Mouse (Mus musculus) embryonic stem cell, embryonic (primary cell): ENCODE data around the gene Ccer2.

Experiments used
- CTCF ChIA-PET, 4 experiments: fragments of 300-600 bp in 2 of 4; fragments of 350-600 bp in 2 of 4; sonication (Branson Sonifier 250); formaldehyde crosslinking; loops; one replicate each; lab custom pipeline; 2022; ENCODE audit warnings: inconsistent platforms in 2 of 4; lab: Charles Lee
- POLR2A ChIA-PET, 4 experiments: fragments of 300-600 bp in 2 of 4; fragments of 350-600 bp in 2 of 4; sonication (Branson Sonifier 250); formaldehyde crosslinking; loops; one replicate each; lab custom pipeline; 2022; ENCODE audit warnings: antibody characterized with exemption in 4 of 4, inconsistent platforms in 1 of 4; lab: Charles Lee

Ccer2 gene

GRCm38 (mm10) chr7:28732341-28733142 lies 23.4 kb upstream of the Ccer2 start:
- POLR2A ChIA-PET = interaction anchor here in 3 of 4 experiments (0.5 to 5.2 kb wide), 69 partner anchors 8 to 1225 kb away, joined by 3 to 37 read pairs (median 4); partner anchors contain the start of genes Fbxo17 (in 3 of the 3), Mrps12 (in 3 of the 3), Sars2 (in 3 of the 3) and Med29 (in 2 of the 3)

GRCm38 (mm10) chr7:28733211-28733610 lies 22.8 kb upstream of the Ccer2 start:
- ChIA-PET CTCF (interaction anchor here in 2 of 4 experiments (0.8 to 2.7 kb wide), 7 partner anchors 9 to 137 kb away, joined by 3 to 22 read pairs (median 4); partner anchors contain the start of genes Mrps12 (in 2 of the 2) and Sars2 (in 2 of the 2)), POLR2A (interaction anchor here in 3 of 4 experiments (0.5 to 5.2 kb wide), 58 partner anchors 9 to 1226 kb away, joined by 3 to 37 read pairs (median 4); partner anchors contain the start of genes Fbxo17 (in 3 of the 3), Mrps12 (in 3 of the 3), Sars2 (in 3 of the 3) and Pak4 (in 2 of the 3))

More at GRCm38 (mm10) chr7:28732341-28733142, 23.4 kb upstream of the Ccer2 start:
- CTCF ChIA-PET = interaction anchor here in 2 of 4 experiments (0.5 to 2.7 kb wide), 9 partner anchors 10 to 233 kb away, joined by 3 to 22 read pairs (median 3); partner anchors contain the start of genes Mrps12 (in 2 of the 2) and Sars2 (in 2 of the 2)

GRCm38 (mm10) chr7:28735701-28736100 lies 20.3 kb upstream of the Ccer2 start:
- POLR2A ChIA-PET = interaction anchor here in 2 of 4 experiments (0.6 to 5.2 kb wide), 55 partner anchors 9 to 571 kb away, joined by 3 to 36 read pairs (median 4); partner anchors contain the start of genes Fbxo17 (in 2 of the 2), Sirt2 (in 2 of the 2), Dyrk1b (in 1 of the 2) and Eif3k (in 1 of the 2)

GRCm38 (mm10) chr7:28739829-28740228 lies 16.1 kb upstream of the Ccer2 start:
- POLR2A ChIA-PET = interaction anchor here in 2 of 4 experiments (0.8 to 1.7 kb wide), 5 partner anchors 12 to 73 kb away, joined by 3 to 5 read pairs (median 3); partner anchors contain the start of gene Sirt2 (in 1 of the 2)
- CTCF ChIA-PET = interaction anchor here in 2 of 4 experiments (0.5 to 1.1 kb wide), 3 partner anchors 9 to 64 kb away, joined by 3 to 5 read pairs (median 3); no protein-coding TSS in a partner anchor

More at GRCm38 (mm10) chr7:28735701-28736100, 20.3 kb upstream of the Ccer2 start:
- CTCF ChIA-PET = interaction anchor here in 2 of 4 experiments (0.5 to 1.6 kb wide), 10 partner anchors 8 to 558 kb away, joined by 3 to 5 read pairs (median 3); partner anchors contain the start of genes Gmfg (in 1 of the 2) and Sirt2 (in 1 of the 2)

- ChIA-PET CTCF (interaction anchor here in 3 of 4 experiments (0.7 to 1.9 kb wide), 5 partner anchors 65 to 504 kb away, joined by 3 to 4 read pairs (median 3); no protein-coding TSS in a partner anchor), POLR2A (interaction anchor here in 3 of 4 experiments (0.7 to 3.1 kb wide), 21 partner anchors 8 to 390 kb away, joined by 3 to 38 read pairs (median 5); partner anchors contain the start of genes Ccer2 (in 1 of the 3), Fbxo27 (in 1 of the 3), Med29 (in 1 of the 3) and Paf1 (in 1 of the 3))
These were observed 15.0 kb upstream of the Ccer2 start for GRCm38 (mm10) chr7:28740949-28741348.

GRCm38 (mm10) chr7:28741368-28741708 lies 14.6 kb upstream of the Ccer2 start:
- ChIA-PET POLR2A (interaction anchor here in 3 of 4 experiments (0.6 to 3.2 kb wide), 85 partner anchors 8 to 777 kb away, joined by 3 to 38 read pairs (median 5); partner anchors contain the start of genes Sirt2 (in 3 of the 3), Ccer2 (in 2 of the 3), Fbxo17 (in 2 of the 3) and Med29 (in 2 of the 3)), CTCF (interaction anchor here (0.5 to 2.1 kb wide), 56 partner anchors 8 to 1255 kb away, joined by 3 to 25 read pairs (median 4); partner anchors contain the start of genes Sirt2 (in 2 of the 4), Capn12 (in 1 of the 4), Ccer2 (in 1 of the 4) and Eif3k (in 1 of the 4))

GRCm38 (mm10) chr7:28741709-28742438 lies 14.1 kb upstream of the Ccer2 start, which contains the start of the genes Mrps12 and Sars2:
Gene Mrps12, minus strand, starts transcription at chr7:28741820.
Gene Sars2, plus strand, starts transcription at chr7:28741992.
- CTCF ChIA-PET = interaction anchor here (0.5 to 2.1 kb wide), 66 partner anchors 9 to 1255 kb away, joined by 3 to 25 read pairs (median 4); partner anchors contain the start of genes Sirt2 (in 3 of the 4), Ccer2 (in 2 of the 4), Capn12 (in 1 of the 4) and Eif3k (in 1 of the 4)
- POLR2A ChIA-PET = interaction anchor here (0.5 to 3.2 kb wide), 111 partner anchors 8 to 1538 kb away, joined by 3 to 38 read pairs (median 4); partner anchors contain the start of genes Sirt2 (in 3 of the 4), Ccer2 (in 2 of the 4), Eif3k (in 2 of the 4) and Fbxo17 (in 2 of the 4)

GRCm38 (mm10) chr7:28749935-28750334 lies 6.0 kb upstream of the Ccer2 start:
- ChIA-PET CTCF (interaction anchor here in 1 of 4 experiments (0.6 to 2.1 kb wide), 2 partner anchors 8 to 130 kb away, joined by 3 to 9 read pairs; partner anchors contain the start of genes Mrps12 and Sars2), POLR2A (interaction anchor here in 2 of 4 experiments (1.0 to 2.9 kb wide), 6 partner anchors 8 to 44 kb away, joined by 3 to 11 read pairs (median 5); partner anchors contain the start of genes Mrps12 (in 2 of the 2), Sars2 (in 2 of the 2) and Sirt2 (in 2 of the 2))

GRCm38 (mm10) chr7:28758623-28759022 lies 2.6 kb downstream of the Ccer2 start:
- POLR2A ChIA-PET = interaction anchor here in 2 of 4 experiments (0.7 to 1.8 kb wide), 3 partner anchors 8 to 32 kb away, joined by 3 to 5 read pairs (median 3); partner anchors contain the start of genes Mrps12 (in 1 of the 2), Sars2 (in 1 of the 2) and Sirt2 (in 1 of the 2)
- CTCF ChIA-PET = interaction anchor here in 1 of 4 experiments (0.9 to 1.2 kb wide), 2 partner anchors 17 to 21 kb away, joined by 3 to 4 read pairs; partner anchors contain the start of genes Mrps12 and Sars2

GRCm38 (mm10) chr7:28761907-28762306 lies 5.9 kb downstream of the Ccer2 start:
- ChIA-PET CTCF (interaction anchor here in 3 of 4 experiments (0.6 to 1.4 kb wide), 7 partner anchors 15 to 110 kb away, joined by 3 to 5 read pairs (median 3); partner anchors contain the start of genes Mrps12 (in 1 of the 3) and Sars2 (in 1 of the 3)), POLR2A (interaction anchor here in 2 of 4 experiments (0.8 to 5.5 kb wide), 8 partner anchors 11 to 69 kb away, joined by 3 to 38 read pairs (median 6); partner anchors contain the start of genes Mrps12 (in 2 of the 2), Sars2 (in 2 of the 2) and Fbxo27 (in 1 of the 2))

- POLR2A ChIA-PET = interaction anchor here in 3 of 4 experiments (0.6 to 5.5 kb wide), 39 partner anchors 9 to 390 kb away, joined by 3 to 40 read pairs (median 6); partner anchors contain the start of genes Ccer2 (in 3 of the 3), Mrps12 (in 3 of the 3), Sars2 (in 3 of the 3) and Eif3k (in 1 of the 3)
- CTCF ChIA-PET = interaction anchor here (0.6 to 1.7 kb wide), 7 partner anchors 14 to 54 kb away, joined by 3 to 12 read pairs (median 4); partner anchors contain the start of genes Mrps12 (in 1 of the 4) and Sars2 (in 1 of the 4)
These were observed 9.2 kb downstream of the Ccer2 start for GRCm38 (mm10) chr7:28765211-28765610.

GRCm38 (mm10) chr7:28766173-28766879 lies 10.4 kb downstream of the Ccer2 start, which contains the start of gene Sirt2:
Gene Sirt2, plus strand, starts transcription at chr7:28766735.
- ChIA-PET POLR2A (interaction anchor here in 3 of 4 experiments (0.5 to 5.5 kb wide), 84 partner anchors 8 to 1217 kb away, joined by 3 to 40 read pairs (median 4); partner anchors contain the start of genes Mrps12 (in 3 of the 3), Sars2 (in 3 of the 3), Ccer2 (in 2 of the 3) and Actn4 (in 1 of the 3)), CTCF (interaction anchor here (0.5 to 1.7 kb wide), 22 partner anchors 9 to 329 kb away, joined by 3 to 23 read pairs (median 3); partner anchors contain the start of genes Mrps12 (in 3 of the 4), Sars2 (in 3 of the 4), Eif3k (in 1 of the 4) and Fbxo17 (in 1 of the 4))

GRCm38 (mm10) chr7:28766910-28767309 lies 10.9 kb downstream of the Ccer2 start:
- ChIA-PET POLR2A (interaction anchor here in 3 of 4 experiments (0.5 to 5.5 kb wide), 74 partner anchors 8 to 1216 kb away, joined by 3 to 40 read pairs (median 4); partner anchors contain the start of genes Mrps12 (in 3 of the 3), Sars2 (in 3 of the 3), Ccer2 (in 2 of the 3) and Actn4 (in 1 of the 3)), CTCF (interaction anchor here (0.5 to 1.7 kb wide), 17 partner anchors 9 to 330 kb away, joined by 3 to 23 read pairs (median 3); partner anchors contain the start of genes Mrps12 (in 2 of the 4), Sars2 (in 2 of the 4), Eif3k (in 1 of the 4) and Fbxo17 (in 1 of the 4))

- ChIA-PET POLR2A (interaction anchor here in 1 of 4 experiments (1.0 kb wide), 1 partner anchor 13 kb away, joined by 4 read pairs; no protein-coding TSS in a partner anchor), CTCF (no interaction called here)
These were observed 11.5 kb downstream of the Ccer2 start, which contains the start of gene Nfkbib for GRCm38 (mm10) chr7:28767462-28767965. Gene Nfkbib, minus strand, starts transcription at chr7:28767512.
